Mouse (Mus musculus) CD4-positive, CD25-positive, alpha-beta regulatory T cell, adult 4 months (primary cell): ENCODE measurements around the gene Slc6a16. TPM values are rescaled to one million over a fixed set of nuclear protein-coding genes. Genes with fewer than 3 reads are reported as not detected.
"Not testable (repeated sequence)": the region's sequence is repeated elsewhere in the genome, so short reads cannot be mapped to it uniquely, and the experiment has no call there.

Source experiments
- ATAC-seq: one replicate; pipeline ENCODE4 v1.8.0; 2017
- polyA plus RNA-seq, 2 experiments: library from polyadenylated mRNA; unstranded; fragments of 100-300 nt; shearing (Covaris generic); gene quantifications; one replicate each; pipeline ENCODE4 v1.2.1; 2017

Gene Slc6a16
- polyA plus RNA-seq, 2 experiments from 2014 or later = not detected

GRCm38 (mm10) chr7:45255822-45256221 lies 14.9 kb downstream of the Slc6a16 start:
- not testable (repeated sequence) for ATAC-seq

- no peak for ATAC-seq
Measured at GRCm38 (mm10) chr7:45257063-45257840, 16.4 kb downstream of the Slc6a16 start.

DNA sequence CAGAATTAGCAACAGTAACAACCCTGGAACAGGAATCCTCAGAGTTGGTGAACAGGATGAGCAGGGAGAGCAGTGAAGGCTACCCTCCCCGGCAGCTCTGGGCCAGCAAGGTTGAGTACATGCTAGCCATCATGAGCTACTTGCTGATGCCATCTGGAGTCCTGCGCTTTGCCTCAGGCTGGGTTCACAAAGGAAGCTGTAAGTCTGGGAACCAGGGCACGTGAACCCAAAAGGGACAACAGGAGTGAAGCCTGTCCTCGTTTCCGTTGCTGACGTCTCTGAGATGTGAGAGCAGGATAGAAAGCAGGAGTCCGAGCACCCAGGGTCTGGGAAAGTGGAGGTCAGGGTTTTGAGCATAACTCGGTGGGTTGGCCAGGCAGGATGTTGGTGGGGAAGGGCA lies 18.4 kb downstream of the Slc6a16 start:
- no peak for ATAC-seq

DNA sequence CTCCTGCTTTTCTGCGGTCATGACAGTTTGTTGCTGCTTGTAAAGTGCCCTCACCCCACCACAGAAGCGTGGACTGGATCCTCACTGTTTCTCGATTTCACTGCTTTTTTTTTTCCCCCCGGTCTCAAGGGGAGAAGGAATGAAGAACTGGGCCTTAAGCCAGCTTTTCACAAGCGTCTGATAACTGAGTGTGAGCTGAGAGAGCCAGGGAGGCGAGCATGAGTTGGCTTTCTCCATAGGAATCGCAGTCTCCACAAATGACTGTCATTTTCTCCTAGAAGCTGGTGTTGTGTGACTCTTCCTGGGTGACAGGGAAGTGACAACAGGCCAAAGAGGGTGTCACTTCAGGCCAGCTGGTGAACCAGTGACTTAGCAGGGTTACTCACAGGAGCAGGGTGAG lies 21.4 kb downstream of the Slc6a16 start:
- ATAC-seq = no peak

DNA sequence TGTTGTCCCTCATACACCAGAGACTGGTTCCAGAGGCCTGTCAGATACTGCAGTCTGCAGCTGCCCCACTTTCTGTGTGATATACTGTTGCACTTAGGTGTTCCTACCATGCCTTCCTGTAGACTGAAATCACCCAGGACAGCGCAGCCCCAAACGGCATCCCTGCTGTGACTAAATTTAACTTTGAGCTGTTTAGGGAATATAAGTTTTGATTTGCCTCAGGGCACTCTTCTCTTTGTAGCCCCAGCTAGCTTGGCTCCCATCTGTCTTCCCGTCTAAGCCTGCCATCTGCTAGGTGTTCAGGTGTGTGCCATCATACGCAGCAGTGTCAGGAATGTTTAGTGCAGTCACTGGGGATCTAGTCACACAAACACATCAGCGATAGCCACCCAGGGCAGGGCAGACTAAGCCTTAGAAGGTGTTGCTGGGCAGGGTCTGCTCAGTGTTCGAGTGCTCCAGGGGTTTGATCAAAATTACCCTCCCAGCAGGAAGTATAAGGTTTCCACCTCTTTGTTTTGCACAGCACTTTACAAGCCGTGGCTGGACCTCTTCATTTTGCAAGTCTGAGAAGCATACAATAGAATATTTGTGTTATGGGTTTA lies 22.2 kb downstream of the Slc6a16 start:
- no peak for ATAC-seq

DNA sequence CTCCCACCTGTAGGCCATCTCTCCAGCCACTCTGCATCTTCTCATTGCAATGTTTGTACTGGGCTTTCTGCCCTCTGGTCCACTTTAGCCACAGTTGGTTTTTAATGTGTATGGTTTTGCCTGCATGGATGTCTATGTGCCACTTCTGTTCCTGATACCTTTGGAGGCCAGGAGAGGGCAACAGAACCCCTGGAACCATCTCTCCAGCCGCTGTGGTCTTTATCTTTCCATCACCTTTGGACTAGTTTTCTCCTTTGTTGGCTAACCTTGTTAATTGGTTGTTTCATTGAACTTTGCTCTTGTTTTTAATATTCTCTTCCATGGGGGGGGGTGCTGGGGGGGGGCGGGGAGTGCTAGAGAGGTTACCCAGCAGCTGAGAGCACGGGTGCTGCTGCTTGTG lies 23.5 kb downstream of the Slc6a16 start:
- ATAC-seq = no peak

- ATAC-seq = no peak
Measured at GRCm38 (mm10) chr7:45265518-45265917, 24.6 kb downstream of the Slc6a16 start.

DNA sequence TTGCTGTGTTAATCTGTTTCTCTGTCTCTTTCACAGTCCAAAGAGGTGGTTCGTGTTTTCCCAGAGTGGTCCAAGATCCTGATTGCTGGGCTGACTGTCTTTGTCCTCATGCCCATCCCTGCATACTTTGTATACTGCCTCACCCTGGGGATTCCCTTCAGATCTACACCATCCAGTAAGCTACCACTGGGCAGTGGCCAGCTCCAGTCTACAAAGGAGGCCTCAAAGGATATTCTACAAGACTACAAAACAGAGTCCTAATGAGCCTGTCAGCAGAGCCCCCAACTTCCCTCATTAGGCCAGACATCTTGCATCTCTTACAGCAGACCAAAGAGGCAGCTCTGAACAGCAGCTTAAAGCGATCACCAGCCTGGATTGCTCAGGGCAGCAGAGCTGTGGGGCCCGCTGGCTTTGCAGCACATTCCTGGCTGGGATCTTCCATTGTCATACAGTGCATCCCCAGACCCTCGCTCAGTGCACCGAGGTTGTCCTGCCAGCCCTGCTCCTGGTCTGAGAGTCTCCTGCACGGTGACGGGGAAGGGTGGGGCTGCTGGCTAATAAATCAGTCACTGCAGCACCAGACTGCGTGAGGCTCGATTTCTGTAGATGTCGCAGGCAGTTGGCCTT lies 32.0 kb downstream of the Slc6a16 start:
- ATAC-seq = no peak

- no peak for ATAC-seq
Measured at GRCm38 (mm10) chr7:45273672-45274071, 32.8 kb downstream of the Slc6a16 start.

DNA sequence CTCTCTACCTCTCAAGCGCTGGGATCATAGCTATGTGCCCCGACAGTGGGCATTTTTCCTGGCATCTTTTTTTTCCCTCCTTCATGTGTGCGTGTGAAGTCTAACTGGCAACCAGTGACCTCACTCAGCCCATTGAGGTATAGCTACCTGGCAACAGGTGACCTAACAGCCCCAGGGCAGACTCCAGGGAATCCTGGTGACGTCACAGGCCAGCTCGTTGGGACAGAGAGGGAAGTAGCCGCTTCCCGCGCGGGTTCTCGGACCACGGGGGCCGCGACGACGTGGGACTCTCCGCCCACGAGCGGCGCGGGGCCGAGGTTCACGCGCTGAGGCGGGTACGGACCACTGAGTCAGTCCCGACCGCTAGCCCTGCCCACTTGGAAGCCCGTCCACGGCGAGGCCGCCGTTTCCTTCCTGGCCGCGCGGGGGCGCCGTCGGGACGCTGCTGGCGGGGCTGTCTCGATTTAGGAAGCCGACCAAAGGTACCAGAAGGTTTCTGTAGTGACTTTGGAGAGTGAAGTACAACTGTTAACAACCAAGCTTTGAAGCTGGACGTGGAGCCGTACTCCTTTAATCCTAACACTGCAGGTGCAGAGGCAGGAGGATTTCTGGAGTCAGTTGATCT lies 36.4 kb downstream of the Slc6a16 start, which contains the start of gene Slc6a21:
Gene Slc6a21 (plus strand): TSS at position 378 of the 625 bp plus-strand sequence.
- peak; percentile 64 for ATAC-seq

DNA sequence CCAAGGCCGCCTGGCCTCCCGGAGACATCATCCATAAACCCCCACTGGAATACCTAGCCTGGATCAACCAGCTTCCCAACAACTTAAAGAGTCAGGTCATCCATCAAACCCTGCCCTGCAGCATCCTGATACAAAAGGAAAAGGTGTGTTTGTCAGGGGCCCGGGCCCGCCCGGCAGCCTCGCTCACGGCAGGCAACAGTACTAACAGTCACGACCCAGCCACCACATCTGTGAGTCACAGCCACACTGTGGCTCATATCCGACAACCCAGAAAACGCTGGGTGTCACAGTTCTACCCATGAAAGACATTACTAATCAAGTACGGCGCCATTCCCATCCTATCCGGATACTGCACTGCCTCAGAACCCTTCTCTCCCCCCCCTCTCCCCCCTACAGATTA lies 45.6 kb downstream of the Slc6a16 start:
- no peak for ATAC-seq

DNA sequence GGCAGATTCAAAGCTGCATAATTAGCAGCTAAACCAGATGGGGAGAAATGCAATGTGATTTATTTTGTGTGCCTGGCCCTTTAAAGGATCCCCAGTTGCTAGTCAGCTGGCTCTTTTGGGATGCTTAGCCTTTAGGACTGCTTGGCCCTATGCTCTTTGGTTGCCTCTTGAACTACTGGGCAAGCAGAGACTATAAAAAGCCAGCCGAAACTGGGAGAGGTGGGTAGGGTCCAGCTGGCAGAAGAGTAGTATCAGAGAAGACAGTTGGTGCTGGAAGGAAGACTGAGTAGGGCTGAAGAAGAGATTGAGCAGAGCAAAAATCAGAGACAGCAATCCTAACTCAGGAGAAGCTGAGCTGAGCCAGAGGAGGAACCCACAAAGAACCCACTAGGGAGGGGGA lies 55.7 kb downstream of the Slc6a16 start:
- no peak for ATAC-seq

GRCm38 (mm10) chr7:45297563-45297962 lies 56.7 kb downstream of the Slc6a16 start:
- no peak for ATAC-seq

GRCm38 (mm10) chr7:45299752-45300151 lies 58.9 kb downstream of the Slc6a16 start:
- peak; percentile 61 for ATAC-seq

GRCm38 (mm10) chr7:45300270-45300669 lies 59.4 kb downstream of the Slc6a16 start:
- peak; percentile 43 for ATAC-seq

- no peak for ATAC-seq
Measured at GRCm38 (mm10) chr7:45302626-45303025, 61.7 kb downstream of the Slc6a16 start.

GRCm38 (mm10) chr7:45304869-45305268 lies 64.0 kb downstream of the Slc6a16 start:
- ATAC-seq = no peak

DNA sequence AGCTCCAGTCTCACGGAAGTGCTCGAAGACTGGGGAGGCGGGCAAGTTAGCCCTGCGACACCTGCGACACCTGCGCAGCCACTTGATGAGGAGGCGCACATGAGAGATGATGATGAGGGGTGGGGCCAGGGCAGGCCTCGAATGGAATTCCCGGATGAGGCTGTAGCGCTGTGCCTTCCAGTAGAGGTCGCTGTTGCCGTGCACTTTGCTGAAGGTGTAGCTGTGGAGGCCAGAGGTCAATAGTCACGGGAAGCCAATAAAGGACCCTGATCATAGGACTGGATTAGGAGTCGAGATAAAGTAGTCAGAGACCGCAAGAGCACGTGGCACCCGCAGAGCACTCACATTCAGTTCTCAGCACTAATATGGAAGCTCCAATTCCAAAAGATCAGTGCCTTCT lies 64.4 kb downstream of the Slc6a16 start:
- peak; percentile 52 for ATAC-seq

- peak; percentile 49 for ATAC-seq
Measured at GRCm38 (mm10) chr7:45308551-45309240, 67.8 kb downstream of the Slc6a16 start.

DNA sequence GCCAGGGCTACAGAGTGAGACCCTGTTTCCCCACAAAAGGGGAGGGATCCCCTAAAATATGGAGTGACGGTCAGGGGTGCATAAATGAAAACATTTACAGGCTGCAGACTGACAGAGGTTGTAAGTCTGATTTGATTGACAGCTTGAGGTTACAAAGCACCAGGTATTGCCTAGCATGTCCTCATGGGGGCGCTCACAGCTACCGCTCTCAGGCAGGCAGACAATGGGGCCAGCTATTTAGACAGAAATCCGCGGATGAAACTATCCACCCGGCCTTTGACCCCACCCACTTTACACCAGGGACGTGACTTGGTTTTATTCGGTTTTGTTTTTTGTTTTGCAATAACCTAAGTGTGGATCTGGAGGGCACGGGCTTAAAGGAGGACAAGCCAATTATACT lies 68.6 kb downstream of the Slc6a16 start:
- ATAC-seq = peak; percentile 65

DNA sequence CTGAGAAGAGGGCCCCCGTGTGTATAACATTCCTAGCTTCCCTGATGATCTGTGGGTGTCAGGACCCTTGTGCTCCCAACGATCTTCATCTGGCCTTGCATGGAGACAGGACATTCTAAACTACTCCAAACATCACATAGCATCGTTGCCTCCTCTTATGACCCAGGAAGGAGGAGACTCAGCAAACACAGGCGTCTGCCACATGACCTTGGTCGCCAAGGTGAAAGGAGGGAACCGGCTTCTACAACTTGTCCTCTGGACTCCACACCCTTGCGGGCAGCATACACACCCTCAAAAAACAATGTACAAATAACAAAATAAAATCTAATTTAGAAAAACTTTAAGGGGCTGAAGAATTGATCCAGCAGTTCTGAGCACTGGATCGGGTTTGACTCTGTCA lies 71.1 kb downstream of the Slc6a16 start:
- no peak for ATAC-seq

DNA sequence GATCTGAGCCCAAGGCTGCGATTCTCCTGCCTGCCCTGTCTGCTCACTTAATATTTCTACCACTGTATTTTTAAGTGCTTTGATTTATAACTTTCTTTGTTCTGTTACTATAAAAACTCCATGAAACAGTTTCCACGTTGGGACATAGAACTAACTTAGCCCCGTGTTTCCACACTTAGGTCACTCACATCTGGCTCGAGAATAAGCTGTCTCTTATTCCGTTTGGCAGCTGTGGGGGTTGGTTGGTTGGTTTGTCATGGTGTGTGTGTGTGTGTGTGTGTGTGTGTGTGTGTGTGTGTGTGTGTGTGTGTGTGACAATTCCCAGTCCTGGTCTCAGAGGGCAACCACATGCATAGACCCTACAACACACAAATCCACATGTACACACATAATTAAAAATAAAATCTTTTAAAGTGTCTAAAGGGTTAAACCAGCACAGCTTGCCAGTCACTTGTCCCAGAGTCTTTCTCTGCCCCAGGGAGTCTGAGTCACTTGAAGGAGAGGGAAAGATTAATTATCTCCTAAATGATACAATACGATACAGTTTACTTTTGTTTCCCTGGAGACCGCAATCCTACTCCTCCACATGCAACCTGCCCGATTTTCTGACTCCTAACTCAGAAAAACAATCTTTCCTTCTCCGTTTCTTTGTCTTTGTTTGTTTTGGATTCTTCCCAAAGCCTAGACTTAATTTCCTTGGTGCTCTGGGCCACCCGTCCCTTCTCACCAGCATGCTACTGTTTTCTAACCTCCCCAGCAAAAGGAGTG lies 72.0 kb downstream of the Slc6a16 start:
- ATAC-seq = no peak
